Mouse (Mus musculus): Measurements from ENCODE around the gene Gpx8. TPM values are rescaled to one million over a fixed set of nuclear protein-coding genes. Genes with fewer than 3 reads are reported as not detected.

Gene Gpx8
- polyA plus RNA-seq, 2 experiments: 132 to 218 TPM

GRCm38 (mm10) chr13:112994191-112994590 is 52.0 kb downstream of the Gpx8 start:
- H3K9ac ChIP-seq (ENCODE audit: low read depth, low read length, severe bottlenecking): 0 out of 2 replicates have a peak overlapping the region, but pooled peaks have one; percentile 7
- DNase-seq (ENCODE audit: low spot score): no peak
- H3K4me3 ChIP-seq (replicated peaks; ENCODE audit: low read length): peak overlapping the region; percentile 37
- H3K36me3 ChIP-seq (ENCODE audit: control insufficient read depth, insufficient read depth, low read length): no peaks in the 10 kb centered on the region
- under 1% methylated on average over 25 of the region's 25 CpGs for WGBS
- H3K27ac ChIP-seq (replicated peaks; ENCODE audit: low read depth, low read length): no peak overlapping the region
- ATAC-seq (ENCODE audit: low FRiP score, low read depth): no peak
- H3K4me2 ChIP-seq (replicated peaks; ENCODE audit: low read depth, low read length, severe bottlenecking): peak overlapping the region; percentile 62
- peaks cover 23% of the 10 kb centered on the region for H3K4me1 ChIP-seq (ENCODE audit: control insufficient read depth, insufficient read depth, low read length)
- H3K27me3 ChIP-seq (ENCODE audit: control insufficient read depth, insufficient read depth, low read length): peaks cover 94% of the 10 kb centered on the region
- no peaks in the 10 kb centered on the region for H3K9me3 ChIP-seq (ENCODE audit: control insufficient read depth, low read length)
- TF ChIP-seq POLR2A (IDR thresholded peaks at IDR 0.05; ENCODE audit: borderline replicate concordance, extremely low read depth, insufficient read depth, insufficient read length): no peak

- Histone ChIP-seq H3K36me3 (ENCODE audit: control insufficient read depth, insufficient read depth, low read length) (no peaks in the 10 kb centered on the region), H3K4me2 (replicated peaks; ENCODE audit: low read depth, low read length, severe bottlenecking) (peak within 1 kb of the TSS; percentile 62), H3K27me3 (ENCODE audit: control insufficient read depth, insufficient read depth, low read length) (peaks cover 94% of the 10 kb centered on the region), H3K9ac (ENCODE audit: low read depth, low read length, severe bottlenecking) (0 out of 2 replicates have a peak within 1 kb of the TSS, but pooled peaks have one; percentile 7), H3K9me3 (ENCODE audit: control insufficient read depth, low read length) (no peaks in the 10 kb centered on the region), H3K4me3 (replicated peaks; ENCODE audit: low read length) (peak within 1 kb of the TSS; percentile 37), H3K27ac (replicated peaks; ENCODE audit: low read depth, low read length) (no peak within 1 kb of the TSS), H3K4me1 (ENCODE audit: control insufficient read depth, insufficient read depth, low read length) (peaks cover 25% of the 10 kb centered on the region)
- ATAC-seq (ENCODE audit: low FRiP score, low read depth) (no peak), DNase-seq (ENCODE audit: low spot score) (no peak)
- no peak for TF ChIP-seq POLR2A (IDR thresholded peaks at IDR 0.05; ENCODE audit: borderline replicate concordance, extremely low read depth, insufficient read depth, insufficient read length)
- under 1% methylated on average over 51 of the region's 63 CpGs for whole genome bisulfite sequencing
These were observed 52.6 kb downstream of the Gpx8 start, which contains the start of gene Mcidas for GRCm38 (mm10) chr13:112993531-112994152. TSS of gene Mcidas (plus strand) at chr13:112993845.

MicroRNAs encoded within 50 kb of the gene (microRNA counts, 519-probe panel; counts per million panel counts)
- 1,663 counts per million, percentile 15 among the panel's probes with 10 or more counts for microRNA mmu-miR-449a
- microRNA mmu-miR-449b: not detected
- not detected for microRNA mmu-miR-449c

Small RNAs within 50 kb of the gene (microRNA-seq; reads per million reads assigned to microRNA genes)
- gene Mir449a: 58.4 reads per million, percentile 40 among the genes with 10 or more reads in this experiment
- not detected for gene Mir449b
- not detected for gene Mir449c

Other genes starting within 250 kb of the Gpx8 start
- 48.8 and 52.9 TPM in 2 replicates for gene Plpp1, start 245.6 kb downstream of the Gpx8 start, polyA plus RNA-seq (2012; rRNA removed)
- gene Plpp1, start 245.6 kb downstream of the Gpx8 start, polyA plus RNA-seq (2014; fragmentation: Nextera tagmentation; extraction: Ambion mirVana): 66.0 and 70.9 TPM in 2 replicates
- 41.3 and 50.8 TPM in 2 replicates for gene Mtrex, start 119.0 kb downstream of the Gpx8 start, polyA plus RNA-seq (2012; rRNA removed)
- 60.2 and 69.3 TPM in 2 replicates for gene Mtrex, start 119.0 kb downstream of the Gpx8 start, polyA plus RNA-seq (2014; fragmentation: Nextera tagmentation; extraction: Ambion mirVana)
- gene Dhx29, start 119.0 kb downstream of the Gpx8 start, polyA plus RNA-seq (2012; rRNA removed): 10.4 and 13.2 TPM in 2 replicates
- gene Dhx29, start 119.0 kb downstream of the Gpx8 start, polyA plus RNA-seq (2014; fragmentation: Nextera tagmentation; extraction: Ambion mirVana): 20.5 and 24.6 TPM in 2 replicates
- gene Ccno, start 58.6 kb downstream of the Gpx8 start, polyA plus RNA-seq (2012; rRNA removed): 0.60 and 0.80 TPM in 2 replicates
- 0.22 and 0.29 TPM in 2 replicates for gene Ccno, start 58.6 kb downstream of the Gpx8 start, polyA plus RNA-seq (2014; fragmentation: Nextera tagmentation; extraction: Ambion mirVana)
- not detected in 2 replicates for gene Mcidas, start 52.6 kb downstream of the Gpx8 start, polyA plus RNA-seq (2012; rRNA removed)
- gene Mcidas, start 52.6 kb downstream of the Gpx8 start, polyA plus RNA-seq (2014; fragmentation: Nextera tagmentation; extraction: Ambion mirVana): not detected in 2 replicates
- gene Cdc20b, start 11.3 kb downstream of the Gpx8 start, polyA plus RNA-seq (2012; rRNA removed): 0.04 TPM in 1 of 2 replicates, not detected in the other
- not detected in 2 replicates for gene Cdc20b, start 11.3 kb downstream of the Gpx8 start, polyA plus RNA-seq (2014; fragmentation: Nextera tagmentation; extraction: Ambion mirVana)
- gene Gzma, start 54.6 kb upstream of the Gpx8 start, polyA plus RNA-seq (2012; rRNA removed): 0.16 TPM in 1 of 2 replicates, not detected in the other
- not detected in 2 replicates for gene Gzma, start 54.6 kb upstream of the Gpx8 start, polyA plus RNA-seq (2014; fragmentation: Nextera tagmentation; extraction: Ambion mirVana)
- 2.0 and 2.2 TPM in 2 replicates for gene Esm1, start 163.2 kb upstream of the Gpx8 start, polyA plus RNA-seq (2012; rRNA removed)
- 2.2 and 2.3 TPM in 2 replicates for gene Esm1, start 163.2 kb upstream of the Gpx8 start, polyA plus RNA-seq (2014; fragmentation: Nextera tagmentation; extraction: Ambion mirVana)
- gene Gzmk, start 179.5 kb upstream of the Gpx8 start, polyA plus RNA-seq (2012; rRNA removed): not detected in 2 replicates
- 0.25 TPM in 1 of 2 replicates, not detected in the other for gene Gzmk, start 179.5 kb upstream of the Gpx8 start, polyA plus RNA-seq (2014; fragmentation: Nextera tagmentation; extraction: Ambion mirVana)
- 21.9 and 26.1 TPM in 2 replicates for gene BC067074, start 246.7 kb upstream of the Gpx8 start, polyA plus RNA-seq (2012; rRNA removed)
- 8.6 and 10.0 TPM in 2 replicates for gene BC067074, start 246.7 kb upstream of the Gpx8 start, polyA plus RNA-seq (2014; fragmentation: Nextera tagmentation; extraction: Ambion mirVana)